Mouse (Mus musculus): ENCODE measurements around the gene Ormdl3.

DNA sequence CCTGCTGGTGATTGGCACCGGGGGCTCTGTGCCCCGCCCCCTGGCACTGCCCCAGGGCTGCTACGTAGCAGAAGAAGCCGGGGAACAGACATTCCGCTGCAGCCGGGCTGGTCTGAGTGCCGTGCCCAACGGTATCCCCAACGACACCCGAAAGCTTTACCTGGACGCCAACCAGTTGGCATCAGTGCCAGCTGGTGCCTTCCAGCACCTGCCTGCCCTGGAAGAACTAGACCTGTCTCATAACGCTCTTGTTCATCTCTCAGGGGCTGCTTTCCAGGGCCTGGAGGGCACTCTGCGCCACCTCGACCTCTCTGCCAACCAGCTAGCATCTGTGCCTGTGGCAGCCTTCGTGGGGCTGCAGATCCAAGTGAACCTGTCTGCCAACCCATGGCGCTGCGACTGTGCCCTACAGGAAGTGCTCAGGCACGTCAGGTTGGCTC is 11.7 kb upstream of the Ormdl3 start:
- TF ChIP-seq CTCF (IDR thresholded peaks at IDR 0.05; ENCODE audit: low read depth, low read length) (no peak), GATA1 (IDR thresholded peaks at IDR 0.05; ENCODE audit: borderline replicate concordance, low read length) (no peak), POLR2AphosphoS5 (IDR thresholded peaks at IDR 0.05; ENCODE audit: insufficient replicate concordance, low read depth, low read length) (no peak)
